27 mouse cellular contexts compared by ENCODE assay signal in genomic region chr2:159056960-159057359, GRCm38 (mm10).
DNase-seq lines count a peak whose midpoint lies in the region; ATAC-seq and TF ChIP-seq lines count a peak whose summit lies in the region.
"Had no signal": no experiment of that assay in that cellular context is flagged by ENCODE, and none has a peak within 500 bp of the region (broad histone marks: within the 10 kb centered on the region; RNA-seq: fewer than 3 reads in every experiment).

No protein-coding gene starts in this region.

- no peak for ATAC-seq in midbrain, embryonic 11.5 days (ENCODE audit: low FRiP score)
- ATAC-seq in midbrain, embryonic 14.5 days (ENCODE audit: low FRiP score, low TSS enrichment) = no peak
- ATAC-seq: CD4-positive, CD25-positive, alpha-beta regulatory T cell, adult 4 months; forebrain, embryonic 13.5 days; inflammation-experienced regulatory T-cells, adult 6 months; liver, embryonic 12.5 days; liver, postnatal 0 days had no signal

- H3K9ac ChIP-seq in midbrain, embryonic 11.5 days (ENCODE audit: low read length) = no peak overlapping the region
- no peak overlapping the region for H3K9ac ChIP-seq in midbrain, embryonic 14.5 days (replicated peaks; ENCODE audit: low read length)
- H3K9ac ChIP-seq: forebrain, embryonic 13.5 days; heart, embryonic 15.5 days; hindbrain, embryonic 15.5 days; liver, embryonic 12.5 days; liver, postnatal 0 days; neural tube, embryonic 12.5 days had no signal

- no peaks in the 10 kb centered on the region for H3K27me3 ChIP-seq in midbrain, embryonic 11.5 days (ENCODE audit: control insufficient read depth, insufficient read depth, low read length)
- H3K27me3 ChIP-seq in midbrain, embryonic 14.5 days (ENCODE audit: control insufficient read depth, insufficient read depth, low read length) = no peaks in the 10 kb centered on the region
- H3K27me3 ChIP-seq: forebrain, embryonic 13.5 days; heart, embryonic 15.5 days; liver, embryonic 12.5 days had no signal

- no peak overlapping the region for H3K4me3 ChIP-seq in gastrocnemius, adult 2 months
- no peak overlapping the region for H3K4me3 ChIP-seq in midbrain, embryonic 11.5 days (ENCODE audit: low read depth, low read length)
- no peak overlapping the region for H3K4me3 ChIP-seq in midbrain, embryonic 14.5 days (replicated peaks; ENCODE audit: low read depth, low read length)
- H3K4me3 ChIP-seq: forebrain, embryonic 13.5 days; heart, embryonic 15.5 days; hindbrain, embryonic 10.5 days; hindbrain, embryonic 15.5 days; liver, embryonic 12.5 days; midbrain, embryonic 10.5 days; myocyte; neural tube, embryonic 12.5 days had no signal

- H3K4me2 ChIP-seq in midbrain, embryonic 11.5 days = no peak overlapping the region
- no peak overlapping the region for H3K4me2 ChIP-seq in midbrain, embryonic 14.5 days (ENCODE audit: low read length)
- H3K4me2 ChIP-seq: forebrain, embryonic 13.5 days; heart, embryonic 15.5 days; hindbrain, embryonic 15.5 days; liver, embryonic 12.5 days; neural tube, embryonic 12.5 days had no signal

- no peaks in the 10 kb centered on the region for H3K9me3 ChIP-seq in midbrain, embryonic 11.5 days (ENCODE audit: control insufficient read depth, low read length)
- no peaks in the 10 kb centered on the region for H3K9me3 ChIP-seq in midbrain, embryonic 14.5 days (ENCODE audit: control insufficient read depth, low read length)
- H3K9me3 ChIP-seq: forebrain, embryonic 13.5 days; heart, embryonic 15.5 days; hindbrain, embryonic 10.5 days; hindbrain, embryonic 15.5 days; liver, embryonic 12.5 days; midbrain, embryonic 10.5 days; neural tube, embryonic 12.5 days had no signal

- intact Hi-C loops in gastrocnemius, adult 2 months (cut with DNase I) = loop anchor here (10.0 kb wide), 1 partner anchor 1308 kb away; the partner anchor contains the start of gene Mafb
- intact Hi-C loops in gastrocnemius, postnatal 36 days (cut with DNase I) = loop anchor here (5.0 kb wide), 2 partner anchors 1310 to 1520 kb away; partner anchors contain the start of gene Mafb
- intact Hi-C loops in left cerebral cortex, postnatal 36 days (cut with DNase I) = no loop called here

- TF ChIP-seq CTCF in gastrocnemius, adult 2 months (IDR thresholded peaks at IDR 0.05) = no peak

- peak; percentile 25 for DNase-seq in gastrocnemius, adult 2 months
- DNase-seq in gastrocnemius, postnatal 36 days = no peak
- DNase-seq in heart, adult 9 months (ENCODE audit: low spot score in 2 of 2) = peak; percentile 14 to 35
- no peak for DNase-seq in heart, postnatal 4 days
- peak; percentile 28 for DNase-seq in midbrain, embryonic 11.5 days (ENCODE audit: low spot score, missing footprints)
- DNase-seq in midbrain, embryonic 14.5 days = no peak
- no peak for DNase-seq in left cerebral cortex, postnatal 36 days (ENCODE audit: low spot score in 2 of 2)
- DNase-seq: cerebellum, adult 11 months; cerebellum, adult 9-10 months; cerebellum, postnatal 36 days; kidney, adult 2 months; left cerebral cortex, postnatal 4 days; liver, postnatal 0 days; right cerebral cortex, adult 18-20 months; thymus, adult 2 months; thymus, postnatal 4 days had no signal

- H3K4me1 ChIP-seq in midbrain, embryonic 11.5 days (ENCODE audit: control insufficient read depth, insufficient read depth, low read length) = no peaks in the 10 kb centered on the region
- no peaks in the 10 kb centered on the region for H3K4me1 ChIP-seq in midbrain, embryonic 14.5 days (ENCODE audit: control insufficient read depth, insufficient read depth, low read length)
- H3K4me1 ChIP-seq: forebrain, embryonic 13.5 days; heart, embryonic 15.5 days; liver, embryonic 12.5 days; neural tube, embryonic 12.5 days had no signal

- WGBS in midbrain, embryonic 11.5 days = 76% methylated on average over 3 of the region's 3 CpGs
- 76% methylated on average over 3 of the region's 3 CpGs for WGBS in midbrain, embryonic 14.5 days

- H3K36me3 ChIP-seq in midbrain, embryonic 11.5 days (ENCODE audit: control insufficient read depth, insufficient read depth, low read length) = no peaks in the 10 kb centered on the region
- no peaks in the 10 kb centered on the region for H3K36me3 ChIP-seq in midbrain, embryonic 14.5 days (ENCODE audit: control insufficient read depth, insufficient read depth, low read length)
- H3K36me3 ChIP-seq: heart, embryonic 15.5 days; hindbrain, embryonic 10.5 days; hindbrain, embryonic 15.5 days; liver, embryonic 12.5 days; midbrain, embryonic 10.5 days; neural tube, embryonic 12.5 days had no signal

- H3K27ac ChIP-seq in gastrocnemius, adult 2 months = no peak overlapping the region
- H3K27ac ChIP-seq in midbrain, embryonic 11.5 days (ENCODE audit: low read depth, low read length) = no peak overlapping the region
- H3K27ac ChIP-seq in midbrain, embryonic 14.5 days (replicated peaks; ENCODE audit: low read depth, low read length) = no peak overlapping the region
- H3K27ac ChIP-seq: forebrain, embryonic 13.5 days; heart, embryonic 15.5 days; hindbrain, embryonic 10.5 days; hindbrain, embryonic 15.5 days; kidney, postnatal 0 days; liver, embryonic 12.5 days; midbrain, embryonic 10.5 days; neural tube, embryonic 12.5 days had no signal

Comparison
In these comparisons a context has a peak if more than half of its experiments do, and no peak if none do; other contexts are left out.
1. DNase-seq: peak in gastrocnemius, adult 2 months (single experiment), heart, adult 9 months (2 of 2) and midbrain, embryonic 11.5 days (single experiment); none in gastrocnemius, postnatal 36 days (0 of 2), heart, postnatal 4 days (single experiment), midbrain, embryonic 14.5 days (single experiment) and left cerebral cortex, postnatal 36 days (0 of 2).